Mouse (Mus musculus) lung, postnatal 0 days (tissue): ENCODE measurements at regions not wholly inside any gene's neighbourhood (a gene's known extent, or its start where the extent isn't known, plus 50 kb on each side); places are given as distances from the start of the nearest gene placed in this dataset.

Experiments used
- CTCF ChIP-seq: IDR thresholded peaks from 2 replicates; pipeline ENCODE4 v1.5.1; 2016; ENCODE audit warnings: antibody characterized with exemption, mild to moderate bottlenecking
- EP300 ChIP-seq: IDR thresholded peaks from 2 replicates; pipeline ENCODE4 v1.6.1; 2016; ENCODE audit warnings: antibody characterized with exemption, mild to moderate bottlenecking, control low read depth

DNA sequence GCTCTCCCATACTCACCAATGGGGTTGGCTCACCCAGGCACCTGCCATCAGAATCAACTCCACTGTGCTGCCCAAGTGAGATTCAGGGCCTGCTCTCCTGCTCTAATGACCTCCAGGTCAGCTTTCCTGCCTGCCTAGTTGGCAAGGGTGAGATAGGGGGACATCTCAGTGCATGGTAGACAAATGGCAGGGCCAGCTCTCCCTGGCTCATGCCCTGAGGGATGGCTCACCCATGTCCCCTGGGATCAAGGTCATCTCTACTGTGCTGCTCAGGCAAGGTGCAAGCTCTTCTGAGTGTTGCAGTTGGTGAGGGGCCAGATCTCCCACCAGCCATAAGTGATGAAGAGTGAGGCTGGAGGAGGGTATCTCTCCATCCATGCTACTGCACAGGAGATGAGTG lies 161.2 kb downstream of the Diras2 start:
- no peak for TF ChIP-seq CTCF
- TF ChIP-seq EP300 = no peak
